Mouse (Mus musculus) ES-Bruce4 (cell line): Measurements from ENCODE around the gene Rps6kb2.

ENCODE experiments used
- CTCF ChIP-seq: IDR thresholded peaks from one replicate; pipeline ENCODE4 v1.8.1; 2011; ENCODE audit warnings: low read depth, low read length
- EP300 ChIP-seq: IDR thresholded peaks from 2 replicates; pipeline ENCODE4 v1.6.1; 2011; ENCODE audit warnings: low read depth, low read length; ENCODE audit not compliant: insufficient read depth
- POLR2A ChIP-seq: IDR thresholded peaks from one replicate; pipeline ENCODE4 v1.8.1; 2011; ENCODE audit warnings: low read length; ENCODE audit not compliant: insufficient read depth

- TF ChIP-seq CTCF (no peak), POLR2A (no peak), EP300 (no peak)
These were observed 40.6 kb upstream of the Rps6kb2 start for GRCm38 (mm10) chr19:4203604-4204326.
